Mouse (Mus musculus): Measurements from ENCODE around the gene Pmpca.

Gene Pmpca

DNA sequence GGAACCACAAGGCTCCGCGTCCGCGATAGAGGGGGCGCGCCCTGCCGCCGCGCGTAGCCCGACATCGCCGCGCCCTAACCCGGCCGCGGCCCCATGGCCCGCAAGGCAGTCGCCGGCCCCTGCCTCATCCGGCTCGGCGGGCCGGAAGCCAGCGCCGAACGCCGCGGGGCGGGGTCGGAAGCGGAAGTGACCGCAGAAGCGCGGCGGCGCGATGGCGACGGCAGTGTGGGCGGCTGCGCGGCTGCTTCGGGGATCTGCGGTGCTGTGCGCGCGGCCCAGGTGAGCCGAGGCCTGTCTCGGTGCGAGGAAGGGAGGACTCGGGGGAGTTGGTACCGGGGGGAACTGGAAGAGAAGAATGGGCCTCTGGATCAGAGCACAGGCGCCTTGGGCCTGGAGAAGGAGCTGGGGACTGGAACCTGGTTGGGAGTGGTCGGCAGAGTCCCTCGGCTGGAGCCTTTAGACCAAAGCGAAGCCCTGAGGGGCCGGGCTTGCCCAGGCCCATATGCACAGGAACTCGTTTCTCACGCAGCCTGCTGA is at the start of gene Pmpca, which contains the start of gene Entr1:
TSS of gene Pmpca (plus strand) at position 186 of the 537 bp plus-strand sequence.
TSS of gene Entr1 (minus strand) at position 163 of the 537 bp plus-strand sequence.
- peak; percentile 58 for DNase-seq (ENCODE audit: low read depth, low spot score)

DNA sequence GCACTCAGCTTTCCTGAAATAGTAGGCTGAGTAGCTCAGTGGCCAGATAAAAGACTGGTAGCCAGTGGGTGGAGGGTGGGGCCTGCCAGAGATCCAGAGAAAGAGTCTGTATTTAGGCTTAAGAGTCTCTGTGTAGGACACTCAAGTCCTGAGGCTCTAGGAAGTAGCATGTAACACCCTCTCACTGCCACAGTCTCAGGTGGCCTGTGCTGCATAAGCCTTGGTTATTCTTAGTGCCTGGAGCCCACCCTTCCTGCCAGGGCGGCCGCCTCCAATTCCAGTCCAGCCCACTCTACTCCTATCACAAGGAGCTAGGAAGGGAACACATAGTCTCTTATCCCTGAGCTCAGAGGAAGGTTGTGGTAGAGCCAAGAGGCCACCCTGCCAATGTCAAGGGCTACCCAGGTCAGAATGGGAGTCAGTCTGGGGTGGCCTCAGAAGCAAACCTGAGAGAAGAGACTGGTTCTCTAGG is 47.6 kb upstream of the Pmpca start:
- DNase-seq (ENCODE audit: low read depth, low spot score), result no peak

DNA sequence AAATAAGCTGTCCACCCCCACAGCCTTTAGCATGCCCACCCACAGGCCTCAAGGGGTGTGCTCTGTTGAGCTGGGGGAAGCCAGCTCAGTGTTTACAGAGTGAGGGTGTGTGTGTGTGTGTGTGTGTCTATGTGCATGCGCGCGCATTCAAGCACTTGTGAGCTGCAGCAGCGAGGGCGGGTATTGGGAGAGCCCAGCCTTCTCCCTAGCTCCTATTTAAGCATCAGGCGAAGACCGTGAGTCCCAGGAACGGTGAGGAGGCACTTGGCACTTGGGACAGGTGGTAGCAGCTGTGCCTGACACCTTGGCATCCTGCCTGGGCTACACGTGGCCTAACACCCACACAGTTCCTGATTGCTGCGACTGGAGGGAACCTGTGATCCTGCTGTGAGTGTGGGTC is 47.1 kb upstream of the Pmpca start:
- peak; percentile 90 for DNase-seq (ENCODE audit: low read depth, low spot score)

DNA sequence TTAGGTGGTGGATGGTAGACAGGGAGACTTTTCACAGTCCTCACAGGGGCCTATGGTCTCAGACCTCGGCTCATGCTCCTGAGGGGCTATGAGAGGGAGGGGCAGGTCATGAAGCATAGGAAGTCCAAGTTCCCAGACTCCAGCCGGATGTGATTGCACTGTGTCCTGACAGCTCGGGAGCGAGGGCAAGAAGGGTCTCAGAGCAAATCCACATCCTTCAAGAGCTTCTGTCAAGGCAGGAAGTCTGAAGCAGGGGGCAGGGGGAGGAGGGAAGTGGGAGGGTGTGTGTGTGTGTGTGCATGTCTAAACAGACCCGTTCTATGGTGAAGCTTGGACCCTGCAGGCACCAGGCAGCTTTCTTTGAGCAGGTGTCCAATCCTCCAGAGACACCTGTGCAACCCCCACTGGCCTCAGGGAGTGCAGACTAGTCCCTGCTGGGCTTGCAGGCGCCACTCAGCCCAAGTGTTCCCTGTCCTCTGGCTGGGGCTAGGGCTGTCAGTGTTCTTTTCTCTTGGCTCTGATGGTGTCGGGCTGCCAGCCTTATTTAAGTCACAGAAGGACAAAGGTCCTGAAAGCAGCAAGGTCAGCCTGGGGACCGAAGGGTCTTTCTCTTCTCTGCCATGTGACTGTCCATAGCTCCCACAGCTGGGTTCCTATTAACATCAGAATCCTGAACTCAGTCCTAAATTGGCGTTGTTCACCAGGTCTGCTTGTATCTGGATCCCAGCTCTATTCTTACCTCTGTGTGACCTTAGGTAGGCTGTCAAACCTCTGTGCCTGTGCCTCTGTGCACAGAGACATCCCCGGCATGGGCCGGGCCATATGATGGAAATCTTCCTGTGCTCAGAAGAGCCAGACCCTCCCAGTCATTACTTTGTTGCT is 46.3 kb upstream of the Pmpca start:
- DNase-seq (ENCODE audit: low read depth, low spot score), result no peak

DNA sequence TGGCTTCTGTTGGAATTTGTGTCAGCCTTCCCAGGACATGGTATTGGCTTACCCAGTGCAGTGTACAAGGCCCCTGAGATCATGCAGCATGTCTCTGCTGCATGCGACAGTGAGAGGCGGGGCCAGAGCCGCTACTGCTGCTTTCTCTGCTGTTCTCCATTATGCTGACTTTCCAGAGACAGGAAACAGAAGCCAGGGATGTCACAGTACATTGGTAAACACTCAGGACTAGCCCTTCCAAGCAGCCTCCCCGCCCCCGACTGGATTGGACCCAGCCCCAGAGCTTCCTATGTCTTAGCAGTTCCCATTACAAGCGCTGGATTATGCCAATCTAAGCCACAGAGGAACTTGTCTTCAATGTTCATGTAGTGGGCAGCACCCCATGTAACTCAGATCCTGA is 40.9 kb upstream of the Pmpca start:
- no peak for DNase-seq (ENCODE audit: low read depth, low spot score)

DNA sequence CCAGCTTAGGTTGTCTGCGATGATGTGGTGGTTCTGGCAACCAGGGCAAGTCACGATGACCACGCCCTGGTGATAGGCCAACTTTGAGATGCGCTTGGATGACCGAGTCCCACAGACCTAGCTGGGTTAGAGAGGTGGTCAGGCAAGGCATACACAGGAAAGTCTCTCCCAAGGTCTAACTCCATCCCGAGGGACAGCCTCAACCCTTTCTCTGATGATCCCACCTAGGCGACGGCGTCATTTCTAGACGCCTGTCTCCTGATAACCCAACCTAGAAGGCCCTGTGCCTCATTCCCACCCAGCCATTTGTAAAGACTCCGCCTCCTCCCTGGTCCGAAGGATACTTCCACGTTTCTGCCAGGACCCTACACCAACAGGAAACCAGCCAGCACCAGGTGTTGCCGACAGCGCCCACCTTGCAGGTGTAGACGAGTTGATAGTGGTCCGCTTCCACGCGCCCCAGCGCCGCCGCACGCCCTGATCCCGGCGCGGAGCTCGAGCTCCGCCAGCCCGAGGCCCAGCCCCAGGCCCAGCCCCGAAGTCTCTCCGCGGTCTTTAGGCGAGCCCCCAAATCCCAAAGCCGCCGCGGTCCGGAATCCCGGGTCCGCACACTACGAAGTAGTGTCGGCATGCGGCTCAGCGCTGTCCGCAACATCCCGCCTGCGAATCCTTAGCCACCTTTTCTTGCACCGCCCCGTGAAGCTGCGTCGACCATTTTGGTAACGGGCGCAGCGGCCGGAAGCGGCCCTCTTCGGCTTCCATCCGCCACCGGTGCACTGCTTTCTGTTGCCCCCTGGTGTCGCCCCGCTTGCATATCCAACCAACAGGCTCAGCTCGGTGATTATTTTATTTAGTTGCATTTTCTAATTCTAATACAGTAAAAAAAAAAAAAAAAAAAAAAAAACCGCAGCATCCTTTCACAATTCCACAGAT is 37.5 kb upstream of the Pmpca start, which contains the start of gene Dnlz:
TSS of gene Dnlz (minus strand) at position 753 of the 933 bp plus-strand sequence.
- DNase-seq (ENCODE audit: low read depth, low spot score), result peak; percentile 93

DNA sequence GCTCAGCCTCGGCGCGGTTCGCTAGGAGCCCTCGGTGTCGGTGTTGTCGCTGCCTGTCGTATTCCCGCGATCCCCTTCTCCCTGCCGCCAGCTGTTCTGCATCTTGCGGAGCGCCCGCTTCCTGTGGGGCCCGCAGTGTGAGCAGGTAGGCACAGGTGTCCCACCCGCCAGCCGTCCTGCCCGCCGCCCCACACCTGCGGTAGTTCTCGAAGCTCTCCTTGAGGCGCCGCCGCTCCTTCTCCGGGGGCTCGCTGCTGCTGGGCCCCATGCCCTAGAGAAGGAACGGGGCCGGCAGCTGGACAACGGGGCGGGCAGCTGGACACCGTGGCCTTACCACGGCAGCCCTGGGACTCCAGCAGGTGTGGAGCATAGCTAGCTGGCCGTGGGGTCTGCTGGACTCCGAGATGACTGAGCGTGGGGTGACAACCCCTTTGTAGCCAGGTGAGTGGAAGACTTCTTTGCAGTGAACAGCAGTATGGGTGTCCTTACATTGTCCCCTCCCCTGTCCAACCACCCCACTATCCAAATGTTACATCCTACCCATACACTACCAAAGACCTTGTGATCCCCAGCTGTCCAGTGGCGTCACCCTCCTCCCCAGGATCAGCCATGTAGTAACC is 36.7 kb upstream of the Pmpca start:
- DNase-seq (ENCODE audit: low read depth, low spot score), result no peak

DNA sequence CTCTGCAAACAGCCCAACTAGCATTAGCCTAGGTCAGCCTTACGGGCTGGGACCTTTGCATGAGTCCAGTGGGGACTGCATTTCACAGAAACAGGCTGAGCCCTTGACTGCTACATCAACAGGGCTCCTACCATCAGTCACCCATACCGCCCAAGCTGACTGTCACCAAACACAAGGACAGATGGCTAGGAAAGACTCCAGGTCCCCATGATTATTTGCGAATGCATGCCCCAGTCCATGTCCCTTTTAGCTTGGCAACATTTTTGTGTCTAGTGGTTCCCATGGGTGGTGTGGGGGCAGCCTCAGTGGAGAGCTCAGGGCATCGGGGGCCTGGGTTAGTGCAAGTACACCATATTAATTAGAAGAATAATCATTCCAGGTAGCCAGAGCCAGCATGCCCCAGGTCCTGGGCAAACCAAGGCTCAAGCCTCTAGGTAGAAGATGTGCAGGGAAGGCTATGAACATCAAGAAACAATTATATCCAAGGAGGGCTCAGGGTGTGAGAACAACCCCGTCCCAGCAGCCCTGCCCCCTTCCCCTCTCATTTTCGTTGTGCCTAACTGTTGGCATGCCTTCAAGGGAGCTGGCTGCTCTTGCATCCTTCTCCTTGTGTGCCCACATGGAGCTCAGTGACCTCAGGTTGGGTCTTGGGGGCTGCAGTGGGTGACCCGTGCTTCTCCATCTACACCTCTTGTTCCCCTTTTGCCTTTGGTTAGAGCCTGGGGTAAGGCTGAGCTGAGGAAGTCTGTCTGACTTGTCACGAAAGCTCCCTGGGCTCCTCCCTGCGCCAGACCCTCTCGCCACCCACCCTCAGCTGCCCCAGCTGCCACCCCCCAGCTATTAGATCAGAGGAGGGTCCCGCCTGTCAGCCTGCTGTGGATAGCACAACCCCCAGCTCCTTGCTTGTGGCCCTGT is 35.8 kb upstream of the Pmpca start:
- no peak for DNase-seq (ENCODE audit: low read depth, low spot score)

DNA sequence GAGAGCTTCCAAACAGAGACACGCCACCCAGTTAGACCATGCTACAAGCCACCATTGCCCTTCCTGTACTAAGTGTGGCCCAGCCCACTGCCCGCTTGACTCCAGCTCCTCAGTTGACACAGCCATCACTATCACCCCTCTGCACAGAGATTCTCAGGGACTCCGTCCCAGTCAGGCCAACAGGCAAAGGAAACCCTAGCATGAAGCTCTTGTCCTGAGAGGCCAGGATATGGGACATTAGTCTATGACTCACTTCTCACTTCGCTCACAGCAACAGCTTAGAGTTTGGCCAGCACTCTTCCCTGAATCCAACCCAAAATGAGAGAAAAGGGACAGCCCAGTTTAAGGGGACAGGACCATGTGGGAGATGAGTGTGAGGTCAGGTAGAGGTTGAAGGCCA is 34.7 kb upstream of the Pmpca start:
- no peak for DNase-seq (ENCODE audit: low read depth, low spot score)

DNA sequence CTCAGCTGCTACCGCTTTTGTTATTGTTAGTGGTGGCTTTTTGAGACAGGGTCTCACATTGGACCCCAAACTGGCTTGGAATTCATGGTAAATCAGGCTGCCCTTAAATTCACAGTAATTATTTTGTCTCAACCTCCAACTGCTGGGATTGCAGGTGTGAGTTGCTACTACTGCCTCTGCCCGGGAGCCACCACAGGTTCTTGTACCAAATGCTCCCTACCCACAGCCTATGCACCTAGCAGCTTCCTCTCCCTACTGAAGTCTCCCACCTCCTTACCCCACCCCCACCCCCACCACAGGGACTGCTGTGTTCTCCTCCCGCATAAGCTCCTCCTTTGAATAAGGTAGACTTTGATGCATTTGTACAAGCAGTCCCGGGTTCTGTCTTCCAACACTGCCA is 32.9 kb upstream of the Pmpca start:
- DNase-seq (ENCODE audit: low read depth, low spot score), result no peak

DNA sequence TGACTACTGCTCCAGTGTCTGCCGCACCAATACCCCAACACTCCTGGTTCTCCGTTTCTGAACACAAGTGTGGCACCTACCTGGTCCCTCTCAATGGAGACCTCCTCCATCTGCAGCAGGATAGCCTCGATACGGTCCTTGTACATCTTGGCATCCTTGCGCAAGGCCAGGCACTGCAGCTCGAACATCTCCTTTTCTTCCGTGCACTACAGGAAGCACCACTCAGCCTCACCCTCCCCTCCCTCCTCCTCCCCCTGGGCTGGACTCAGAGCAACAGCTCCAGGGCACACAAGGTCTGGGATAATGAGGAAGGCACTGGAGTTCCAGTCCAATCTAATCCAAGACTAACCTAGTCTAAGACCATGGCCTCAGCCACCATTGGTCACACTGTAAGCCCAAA is 32.5 kb upstream of the Pmpca start:
- DNase-seq (ENCODE audit: low read depth, low spot score), result no peak

DNA sequence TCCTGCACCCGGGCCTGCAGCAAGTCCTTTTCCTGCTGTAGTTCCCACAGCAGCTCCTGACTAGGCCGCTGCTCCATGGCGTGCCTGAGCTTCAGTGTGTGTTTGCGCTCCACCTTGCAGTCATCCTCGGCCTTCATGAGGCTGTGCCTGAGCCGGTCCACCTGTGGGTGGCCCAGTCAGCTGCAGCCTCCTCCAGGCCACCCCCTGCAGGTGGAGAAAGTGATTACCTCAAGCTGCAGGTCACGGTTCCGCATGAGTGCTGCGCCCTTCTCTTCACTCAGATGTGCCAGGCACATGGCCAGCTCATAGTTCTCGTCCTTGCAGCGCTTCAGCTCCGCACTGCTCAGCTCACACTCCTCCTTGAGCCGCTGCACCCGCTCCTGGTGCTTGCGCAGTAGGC is 31.7 kb upstream of the Pmpca start:
- no peak for DNase-seq (ENCODE audit: low read depth, low spot score)

DNA sequence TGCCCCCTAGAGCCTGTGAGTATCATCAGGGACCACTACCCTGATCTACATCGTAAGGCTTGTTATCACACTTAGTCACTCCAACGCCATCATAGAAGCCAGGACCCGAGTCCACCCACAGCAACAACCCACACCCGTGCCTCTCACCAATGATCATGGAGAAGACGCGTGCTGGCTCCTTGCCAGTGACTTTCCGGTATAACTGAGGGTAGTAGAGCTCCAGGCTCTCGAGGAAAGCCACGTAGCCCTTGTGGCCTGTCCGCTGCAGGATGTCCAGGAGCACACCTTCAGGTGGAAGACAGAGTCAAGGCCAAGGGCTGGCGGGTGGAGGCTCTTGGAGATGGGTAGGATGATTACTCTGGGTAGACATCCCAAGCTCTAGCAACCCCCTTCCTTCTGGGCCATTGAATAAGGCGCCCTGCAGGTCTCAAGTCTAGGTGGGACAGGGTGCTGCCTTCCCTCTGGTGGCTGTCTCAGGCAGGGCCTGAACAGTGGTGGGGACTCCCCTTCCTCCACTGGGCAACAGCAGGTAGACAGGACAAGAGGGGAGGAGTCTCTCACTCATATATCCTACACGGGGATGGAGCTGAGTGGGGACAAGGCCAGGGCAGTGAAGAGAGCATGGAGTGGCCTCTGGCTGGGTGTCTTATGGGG is 30.3 kb upstream of the Pmpca start:
- DNase-seq (ENCODE audit: low read depth, low spot score), result no peak

DNA sequence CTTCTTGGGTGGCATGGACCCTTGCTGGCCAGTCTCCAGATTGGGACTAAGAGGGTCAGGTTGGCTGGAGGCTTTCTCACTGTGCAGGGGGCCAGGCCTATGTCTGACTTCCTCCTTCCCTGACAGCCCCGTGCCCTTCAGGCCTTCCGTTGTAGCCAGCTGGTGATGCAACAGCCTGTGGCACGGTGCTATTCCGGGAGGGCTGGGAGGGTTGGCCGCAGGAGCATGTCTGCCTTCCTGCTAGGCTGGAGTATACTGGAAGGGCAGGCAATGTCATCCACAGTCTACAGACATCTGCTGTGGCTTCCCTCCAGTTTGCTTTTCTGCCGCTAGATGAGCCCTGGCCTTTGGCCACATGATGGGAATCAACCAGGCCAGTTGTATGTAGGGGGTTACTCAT is 29.2 kb upstream of the Pmpca start:
- no peak for DNase-seq (ENCODE audit: low read depth, low spot score)

DNA sequence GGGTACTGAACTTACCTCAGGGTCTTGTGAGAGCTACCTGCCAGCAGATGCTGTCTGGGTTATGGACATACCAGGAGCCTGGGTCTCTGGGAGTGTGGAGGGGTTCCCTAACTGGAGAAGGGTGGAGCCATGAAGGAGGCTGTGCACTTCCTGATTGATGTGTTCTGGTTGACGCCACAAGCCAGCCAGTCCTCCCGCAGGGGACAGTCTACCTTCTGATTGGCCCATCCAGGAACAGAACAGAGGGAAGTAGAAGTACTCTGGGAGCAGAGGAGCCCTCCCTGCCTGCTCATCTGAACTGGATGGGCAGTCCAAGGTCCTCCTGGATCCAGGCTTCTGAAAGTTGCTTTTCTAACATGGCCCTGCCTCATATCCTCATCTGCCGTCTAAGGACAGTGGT is 28.4 kb upstream of the Pmpca start, which contains the start of gene Card9:
TSS of gene Card9 (minus strand) at position 147 of the 400 bp plus-strand sequence.
- DNase-seq (ENCODE audit: low read depth, low spot score), result no peak

DNA sequence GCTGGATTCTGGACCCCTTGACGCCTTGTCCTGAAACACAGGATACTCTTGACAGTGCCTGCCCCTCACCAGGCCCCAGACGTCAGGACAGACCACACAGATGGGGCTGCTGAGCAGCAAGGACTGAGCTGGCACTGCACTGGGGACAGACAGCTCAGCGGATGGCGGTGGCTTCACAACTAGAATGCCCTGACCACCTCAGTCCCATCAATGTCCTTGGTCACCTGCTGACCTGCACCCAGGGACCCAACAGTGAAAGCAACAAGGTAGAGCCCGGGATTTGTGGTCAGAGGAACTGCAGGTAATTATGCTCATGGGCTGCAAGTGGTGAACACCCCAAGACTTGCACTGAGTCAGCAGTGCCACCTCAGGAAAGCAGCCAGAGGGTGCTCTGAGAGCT is 26.1 kb upstream of the Pmpca start:
- DNase-seq (ENCODE audit: low read depth, low spot score), result no peak

DNA sequence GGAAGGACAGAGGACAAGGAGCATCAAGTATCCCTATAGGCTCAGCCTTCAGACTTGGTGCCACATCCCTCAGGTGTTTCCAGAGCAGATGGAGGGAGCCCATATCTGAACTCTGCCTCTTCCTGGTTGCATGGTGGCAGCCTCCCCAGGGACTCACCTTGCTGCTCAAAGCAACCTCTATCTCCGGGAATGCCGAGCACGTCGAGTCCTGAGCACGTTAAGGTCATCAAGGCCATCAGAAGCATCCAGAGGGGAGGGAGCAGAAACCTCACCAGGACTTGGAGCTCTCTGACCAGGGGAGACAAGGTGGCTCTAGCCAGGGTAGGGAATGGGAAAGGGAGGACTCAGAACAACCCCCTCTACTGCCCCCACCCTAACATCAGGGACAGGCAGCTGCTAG is 25.7 kb upstream of the Pmpca start:
- no peak for DNase-seq (ENCODE audit: low read depth, low spot score)

DNA sequence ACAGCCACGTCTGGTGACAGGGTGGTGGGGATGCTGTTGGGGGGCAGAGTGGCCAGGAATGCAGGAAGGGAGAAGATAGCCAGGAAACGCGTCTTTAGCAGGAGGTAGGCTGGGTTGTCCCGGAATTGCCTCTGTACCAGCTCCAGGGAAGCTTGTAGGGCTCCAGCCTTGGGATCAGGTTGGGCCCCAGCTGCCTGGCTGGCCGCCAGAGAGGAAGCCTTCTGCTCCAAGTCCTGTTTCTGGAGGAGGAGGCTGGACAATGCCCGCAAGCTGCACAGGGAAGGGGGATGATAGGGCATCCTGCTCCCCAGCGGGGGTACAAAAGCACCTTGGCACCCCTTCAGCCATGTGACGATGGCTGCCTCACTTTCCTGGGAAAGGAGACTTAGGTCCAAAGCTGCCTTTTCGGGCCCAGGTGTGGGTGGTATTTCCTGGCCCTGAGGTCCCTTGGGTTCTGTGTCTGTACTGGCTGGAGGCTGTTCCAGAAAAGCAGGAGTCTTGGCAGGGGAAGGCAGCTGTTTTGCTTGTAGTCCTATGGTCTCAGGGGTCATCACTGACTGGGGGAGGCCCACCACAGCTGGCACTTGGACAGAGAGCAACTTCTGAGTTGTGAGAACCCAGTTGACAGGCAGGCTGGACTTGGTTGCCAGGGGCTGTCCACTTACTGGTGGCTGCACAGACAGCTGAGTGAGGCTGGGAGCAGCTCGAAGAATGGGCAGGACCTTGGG is 24.2 kb upstream of the Pmpca start:
- no peak for DNase-seq (ENCODE audit: low read depth, low spot score)

DNA sequence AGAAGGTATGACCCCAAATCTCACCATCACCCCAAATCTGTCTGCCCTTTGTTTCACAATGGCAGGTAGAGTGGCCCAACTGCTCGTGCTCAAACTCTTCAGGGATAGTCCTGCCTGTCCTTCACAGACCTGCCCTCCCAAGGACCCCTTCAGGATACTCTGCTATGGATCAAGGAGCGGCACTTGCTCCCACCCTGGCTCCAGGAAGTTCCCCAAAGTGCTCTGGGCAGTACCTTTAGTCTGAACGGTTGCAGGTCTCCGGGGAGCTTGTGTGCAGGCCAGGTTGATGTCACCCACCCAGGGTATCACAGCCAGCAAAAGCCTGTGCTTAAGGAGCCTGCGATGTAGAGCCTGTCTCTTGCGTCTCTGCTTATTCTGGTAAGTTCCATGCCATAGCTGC is 21.2 kb upstream of the Pmpca start:
- no peak for DNase-seq (ENCODE audit: low read depth, low spot score)

Measured in telencephalon, adult 2 months (tissue).